Mouse (Mus musculus): ENCODE data around the gene Mypop. TPM values are rescaled to one million over a fixed set of nuclear protein-coding genes. Genes with fewer than 3 reads are reported as not detected.

Gene Mypop
- polyA plus RNA-seq, 1 experiment from 2014 or later, result 6.4 TPM

GRCm38 (mm10) chr7:18989995-18990394 is 1.1 kb upstream of the Mypop start:
- Histone ChIP-seq H3K27me3 (peaks cover 44% of the 10 kb centered on the region), H3K4me2 (peak overlapping the region; percentile 84), H3K4me1 (replicated peaks) (peaks cover 15% of the 10 kb centered on the region; the same call in 1 of the 2 replicates), H3K4me3 (replicated peaks) (peak overlapping the region; percentile 56), H3K9ac (replicated peaks) (no peak overlapping the region), H3K27ac (peak overlapping the region; percentile 84), H3K36me3 (peaks cover 4% of the 10 kb centered on the region; the same call in 1 of the 2 replicates), H3K9me3 (no peaks in the 10 kb centered on the region)
- WGBS, result 13% methylated on average over 5 of the region's 5 CpGs
- ATAC-seq (ENCODE audit: insufficient number of reproducible peaks, insufficient read depth, low FRiP score, low TSS enrichment, low read depth), result no peak

DNA sequence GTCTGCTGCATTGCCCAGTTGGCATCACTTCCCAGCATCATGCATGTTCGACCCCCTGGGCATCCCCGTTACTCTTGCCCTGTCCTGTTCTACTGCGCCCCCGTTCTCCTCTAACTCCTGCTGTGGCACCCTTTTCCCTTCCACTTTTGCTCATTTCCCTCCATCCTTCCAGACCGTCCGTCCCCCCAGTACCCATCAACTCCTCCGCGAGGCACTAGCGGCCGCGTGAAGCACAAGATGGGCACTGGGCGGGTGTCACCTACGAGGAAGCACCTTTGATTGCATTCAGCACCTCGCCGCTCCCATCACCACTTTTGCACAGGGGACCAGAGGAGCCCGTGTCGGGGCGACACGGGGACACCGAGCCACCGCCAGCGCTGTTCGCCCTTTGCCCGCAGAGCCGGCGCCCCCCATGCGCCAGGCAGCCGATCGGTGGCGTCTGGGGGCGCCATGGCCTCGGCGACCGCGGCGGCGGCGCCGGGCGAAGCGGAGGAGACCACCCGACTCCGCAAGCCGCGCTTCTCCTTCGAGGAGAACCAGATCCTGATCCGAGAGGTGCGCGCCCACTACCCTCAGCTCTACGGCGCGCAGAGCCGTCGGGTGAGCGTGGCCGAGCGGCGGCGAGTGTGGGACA is 732 bp downstream of the Mypop start:
- Histone ChIP-seq H3K9me3 (no peaks in the 10 kb centered on the region), H3K4me2 (peak overlapping the region; percentile 84), H3K4me3 (replicated peaks) (peak overlapping the region; percentile 56), H3K27ac (no peak overlapping the region), H3K9ac (replicated peaks) (peak overlapping the region; percentile 63), H3K36me3 (peaks cover 17% of the 10 kb centered on the region; the same call in 1 of the 2 replicates), H3K4me1 (replicated peaks) (peaks cover 15% of the 10 kb centered on the region; the same call in 1 of the 2 replicates), H3K27me3 (peaks cover 44% of the 10 kb centered on the region)
- 1% methylated on average over 54 of the region's 59 CpGs for WGBS
- ATAC-seq (ENCODE audit: insufficient number of reproducible peaks, insufficient read depth, low FRiP score, low TSS enrichment, low read depth), result 0 out of 2 replicates have a peak, but pooled peaks have one; percentile 3

DNA sequence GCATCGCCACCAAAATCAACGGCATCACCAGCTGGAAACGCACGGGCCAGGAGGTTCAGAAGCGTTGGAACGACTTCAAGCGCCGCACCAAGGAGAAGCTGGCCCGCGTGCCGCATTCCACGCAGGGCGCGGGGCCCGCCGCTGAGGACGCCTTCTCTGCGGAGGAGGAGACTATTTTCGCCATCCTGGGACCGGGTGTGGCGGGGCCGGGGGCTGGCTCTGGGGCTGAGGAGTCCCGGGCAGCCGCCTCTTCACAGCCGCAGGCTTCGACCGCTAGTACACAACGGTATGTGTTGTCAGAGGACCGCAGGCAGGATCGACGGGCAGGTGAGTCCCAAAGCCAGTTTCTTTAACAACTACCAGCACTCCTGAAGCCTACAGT is 1.2 kb downstream of the Mypop start:
- H3K9ac ChIP-seq (replicated peaks), result peak overlapping the region; percentile 63
- no peaks in the 10 kb centered on the region for H3K9me3 ChIP-seq
- 3% methylated on average over 31 of the region's 31 CpGs for WGBS

GRCm38 (mm10) chr7:18993036-18993435 is 2.0 kb downstream of the Mypop start:
- Histone ChIP-seq H3K4me1 (replicated peaks) (peaks cover 15% of the 10 kb centered on the region; the same call in 1 of the 2 replicates), H3K27me3 (peaks cover 40% of the 10 kb centered on the region), H3K36me3 (peaks cover 22% of the 10 kb centered on the region; the same call in 1 of the 2 replicates), H3K9me3 (no peaks in the 10 kb centered on the region), H3K4me2 (peak overlapping the region; percentile 84), H3K4me3 (replicated peaks) (peak overlapping the region; percentile 56), H3K27ac (no peak overlapping the region), H3K9ac (replicated peaks) (no peak overlapping the region)
- ATAC-seq (ENCODE audit: insufficient number of reproducible peaks, insufficient read depth, low FRiP score, low TSS enrichment, low read depth), result no peak
- 87% methylated on average over 5 of the region's 5 CpGs for WGBS

More for the DNA sequence above, 1.2 kb downstream of the Mypop start:
- Histone ChIP-seq H3K4me3 (replicated peaks) (peak overlapping the region; percentile 56), H3K27me3 (peaks cover 44% of the 10 kb centered on the region), H3K4me2 (peak overlapping the region; percentile 84), H3K36me3 (peaks cover 19% of the 10 kb centered on the region; the same call in 1 of the 2 replicates), H3K4me1 (replicated peaks) (peaks cover 15% of the 10 kb centered on the region; the same call in 1 of the 2 replicates), H3K27ac (no peak overlapping the region)
- ATAC-seq (ENCODE audit: insufficient number of reproducible peaks, insufficient read depth, low FRiP score, low TSS enrichment, low read depth), result no peak

DNA sequence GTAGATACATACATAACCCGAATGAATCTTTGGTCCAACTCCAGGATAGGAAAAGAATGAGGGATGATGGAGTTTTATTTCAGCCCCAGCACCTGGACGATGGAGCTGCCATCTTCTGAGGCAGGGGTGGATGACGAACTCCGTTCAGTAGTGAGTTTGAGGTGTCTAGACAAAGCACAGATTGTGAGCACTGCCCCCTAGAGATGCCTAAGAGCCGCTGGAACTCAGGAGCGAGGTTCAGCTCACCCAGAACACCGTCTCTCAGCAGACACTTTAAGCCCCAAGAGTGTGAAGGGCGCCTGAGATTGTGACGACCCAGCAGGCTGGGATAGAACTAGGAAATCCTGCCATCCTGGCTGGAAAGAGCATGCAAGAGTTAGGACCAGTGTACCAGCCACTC is 7.8 kb downstream of the Mypop start:
- Histone ChIP-seq H3K9me3 (no peaks in the 10 kb centered on the region), H3K9ac (replicated peaks) (no peak overlapping the region), H3K27me3 (peaks cover 3% of the 10 kb centered on the region; the same call in 1 of the 2 replicates), H3K4me3 (replicated peaks) (no peak overlapping the region), H3K36me3 (peaks cover 28% of the 10 kb centered on the region; the same call in 1 of the 2 replicates), H3K4me2 (no peak overlapping the region), H3K27ac (no peak overlapping the region), H3K4me1 (replicated peaks) (peaks cover 9% of the 10 kb centered on the region)
- WGBS, result 48% methylated on average over 9 of the region's 9 CpGs
- no peak for ATAC-seq (ENCODE audit: insufficient number of reproducible peaks, insufficient read depth, low FRiP score, low TSS enrichment, low read depth)

- H3K4me3 ChIP-seq (replicated peaks), result peak overlapping the region; percentile 33
- peak overlapping the region; percentile 57 for H3K9ac ChIP-seq (replicated peaks)
- peaks cover 27% of the 10 kb centered on the region for H3K36me3 ChIP-seq
- WGBS, result 48% methylated on average over 10 of the region's 10 CpGs
- ATAC-seq (ENCODE audit: insufficient number of reproducible peaks, insufficient read depth, low FRiP score, low TSS enrichment, low read depth), result no peak
- peak overlapping the region; percentile 17; the same call in 1 of the 2 replicates for H3K27ac ChIP-seq
- peak overlapping the region; percentile 56 for H3K4me2 ChIP-seq
- H3K9me3 ChIP-seq, result no peaks in the 10 kb centered on the region
- H3K27me3 ChIP-seq, result no peaks in the 10 kb centered on the region
- peaks cover 19% of the 10 kb centered on the region for H3K4me1 ChIP-seq (replicated peaks)
Measured at GRCm38 (mm10) chr7:19000421-19000820, 9.4 kb downstream of the Mypop start.

- Histone ChIP-seq H3K4me2 (peak overlapping the region; percentile 56), H3K9me3 (no peaks in the 10 kb centered on the region), H3K9ac (replicated peaks) (peak overlapping the region; percentile 57), H3K4me1 (replicated peaks) (peaks cover 27% of the 10 kb centered on the region), H3K4me3 (replicated peaks) (peak overlapping the region; percentile 33), H3K36me3 (peaks cover 29% of the 10 kb centered on the region), H3K27ac (peak overlapping the region; percentile 17; the same call in 1 of the 2 replicates), H3K27me3 (no peaks in the 10 kb centered on the region)
- 25% methylated on average over 18 of the region's 18 CpGs for WGBS
- ATAC-seq (ENCODE audit: insufficient number of reproducible peaks, insufficient read depth, low FRiP score, low TSS enrichment, low read depth), result no peak
Measured at GRCm38 (mm10) chr7:19001066-19001806, 10.2 kb downstream of the Mypop start.

- Histone ChIP-seq H3K4me3 (replicated peaks) (no peak overlapping the region), H3K9me3 (no peaks in the 10 kb centered on the region), H3K27me3 (no peaks in the 10 kb centered on the region), H3K27ac (0 out of 2 replicates have a peak overlapping the region, but pooled peaks have one; percentile 17), H3K9ac (replicated peaks) (no peak overlapping the region; the same call in 1 of the 2 replicates), H3K4me2 (no peak overlapping the region), H3K4me1 (replicated peaks) (peaks cover 32% of the 10 kb centered on the region), H3K36me3 (peaks cover 29% of the 10 kb centered on the region)
- no peak for ATAC-seq (ENCODE audit: insufficient number of reproducible peaks, insufficient read depth, low FRiP score, low TSS enrichment, low read depth)
- 46% methylated on average over 3 of the region's 3 CpGs for WGBS
Measured at GRCm38 (mm10) chr7:19001807-19002085, 10.7 kb downstream of the Mypop start.

- no peak for ATAC-seq (ENCODE audit: insufficient number of reproducible peaks, insufficient read depth, low FRiP score, low TSS enrichment, low read depth)
Measured at GRCm38 (mm10) chr7:19002115-19002514, 11.1 kb downstream of the Mypop start.

GRCm38 (mm10) chr7:19002848-19003498 is 11.9 kb downstream of the Mypop start:
- peaks cover 44% of the 10 kb centered on the region for H3K4me1 ChIP-seq (replicated peaks)
- peak overlapping the region; percentile 37 for H3K4me3 ChIP-seq (replicated peaks)
- H3K9ac ChIP-seq (replicated peaks), result peak overlapping the region; percentile 58
- no peaks in the 10 kb centered on the region for H3K9me3 ChIP-seq
- no peaks in the 10 kb centered on the region for H3K27me3 ChIP-seq
- peak overlapping the region; percentile 64 for H3K4me2 ChIP-seq
- 3% methylated on average over 17 of the region's 17 CpGs for WGBS
- peaks cover 37% of the 10 kb centered on the region for H3K36me3 ChIP-seq
- peak overlapping the region; percentile 76 for H3K27ac ChIP-seq
- ATAC-seq (ENCODE audit: insufficient number of reproducible peaks, insufficient read depth, low FRiP score, low TSS enrichment, low read depth), result peak; percentile 33; the same call in 1 of the 2 replicates

More at GRCm38 (mm10) chr7:19002115-19002514, 11.1 kb downstream of the Mypop start:
- peak overlapping the region; percentile 58 for H3K9ac ChIP-seq (replicated peaks)
- H3K27me3 ChIP-seq, result no peaks in the 10 kb centered on the region
- H3K4me3 ChIP-seq (replicated peaks), result peak overlapping the region; percentile 37
- WGBS, result 31% methylated on average over 4 of the region's 4 CpGs
- peaks cover 35% of the 10 kb centered on the region for H3K4me1 ChIP-seq (replicated peaks)
- H3K9me3 ChIP-seq, result no peaks in the 10 kb centered on the region
- H3K36me3 ChIP-seq, result peaks cover 33% of the 10 kb centered on the region
- peak overlapping the region; percentile 64 for H3K4me2 ChIP-seq
- H3K27ac ChIP-seq, result peak overlapping the region; percentile 76; the same call in 1 of the 2 replicates
